Mouse (Mus musculus): ENCODE measurements around the gene Pin1rt1. TPM values are rescaled to one million over a fixed set of nuclear protein-coding genes. Genes with fewer than 3 reads are reported as not detected.

Gene Pin1rt1
- polyA plus RNA-seq, 1 experiment from 2014 or later = not detected

GRCm38 (mm10) chr2:104685418-104685817, 30.8 kb downstream of the Pin1rt1 start:
- Histone ChIP-seq H3K27me3 (no peaks in the 10 kb centered on the region), H3K27ac (no peak overlapping the region), H3K9me3 (no peaks in the 10 kb centered on the region), H3K4me2 (no peak overlapping the region), H3K36me3 (peaks cover 37% of the 10 kb centered on the region), H3K4me3 (no peak overlapping the region), H3K9ac (no peak overlapping the region), H3K4me1 (no peaks in the 10 kb centered on the region)
- 10% methylated on average over 13 of the region's 13 CpGs for WGBS
- ATAC-seq (ENCODE audit: insufficient number of reproducible peaks, insufficient read depth, low FRiP score, low TSS enrichment, low read depth) = no peak; the same call in 1 of the 2 replicates

- Histone ChIP-seq H3K4me2 (no peak overlapping the region), H3K4me3 (no peak overlapping the region), H3K4me1 (no peaks in the 10 kb centered on the region), H3K27me3 (no peaks in the 10 kb centered on the region), H3K9me3 (no peaks in the 10 kb centered on the region), H3K36me3 (peaks cover 39% of the 10 kb centered on the region), H3K9ac (no peak overlapping the region), H3K27ac (no peak overlapping the region)
- no peak for ATAC-seq (ENCODE audit: insufficient number of reproducible peaks, insufficient read depth, low FRiP score, low TSS enrichment, low read depth)
- 90% methylated on average over 4 of the region's 4 CpGs for WGBS
Measured at GRCm38 (mm10) chr2:104684771-104685170, 31.4 kb downstream of the Pin1rt1 start.

GRCm38 (mm10) chr2:104677326-104677725, 38.9 kb downstream of the Pin1rt1 start:
- no peak overlapping the region for H3K4me3 ChIP-seq
- no peaks in the 10 kb centered on the region for H3K9me3 ChIP-seq
- no peak overlapping the region for H3K27ac ChIP-seq
- ATAC-seq (ENCODE audit: insufficient number of reproducible peaks, insufficient read depth, low FRiP score, low TSS enrichment, low read depth) = no peak
- 57% methylated on average over 3 of the region's 3 CpGs for WGBS
- peaks cover 20% of the 10 kb centered on the region for H3K36me3 ChIP-seq
- no peaks in the 10 kb centered on the region for H3K4me1 ChIP-seq
- no peak overlapping the region for H3K4me2 ChIP-seq
- no peak overlapping the region for H3K9ac ChIP-seq
- H3K27me3 ChIP-seq = no peaks in the 10 kb centered on the region

GRCm38 (mm10) chr2:104671724-104672123, 44.5 kb downstream of the Pin1rt1 start:
- H3K27ac ChIP-seq = no peak overlapping the region
- no peak overlapping the region for H3K9ac ChIP-seq
- H3K4me1 ChIP-seq = no peaks in the 10 kb centered on the region
- H3K36me3 ChIP-seq = 0 out of 2 replicates have a peak, but pooled peaks cover 12% of the 10 kb centered on the region
- H3K4me2 ChIP-seq = no peak overlapping the region
- no peaks in the 10 kb centered on the region for H3K9me3 ChIP-seq
- no peaks in the 10 kb centered on the region for H3K27me3 ChIP-seq
- no peak overlapping the region for H3K4me3 ChIP-seq
- ATAC-seq (ENCODE audit: insufficient number of reproducible peaks, insufficient read depth, low FRiP score, low TSS enrichment, low read depth) = no peak

GRCm38 (mm10) chr2:104669122-104669804, 46.9 kb downstream of the Pin1rt1 start:
- no peak overlapping the region for H3K4me2 ChIP-seq
- H3K27ac ChIP-seq = no peak overlapping the region
- ATAC-seq (ENCODE audit: insufficient number of reproducible peaks, insufficient read depth, low FRiP score, low TSS enrichment, low read depth) = no peak
- H3K27me3 ChIP-seq = no peaks in the 10 kb centered on the region
- 86% methylated on average over 6 of the region's 6 CpGs for WGBS
- no peaks in the 10 kb centered on the region for H3K9me3 ChIP-seq
- peaks cover 32% of the 10 kb centered on the region for H3K36me3 ChIP-seq
- H3K9ac ChIP-seq = no peak overlapping the region
- H3K4me3 ChIP-seq = no peak overlapping the region
- H3K4me1 ChIP-seq = no peaks in the 10 kb centered on the region

Other genes starting within 250 kb of the Pin1rt1 start
- gene Hipk3, start 221.9 kb downstream of the Pin1rt1 start, polyA plus RNA-seq (2015; fragmentation: Nextera tagmentation; extraction: Ambion mirVana) = 12.8 and 14.9 TPM in 2 replicates
- 88.2 and 94.8 TPM in 2 replicates for gene Cstf3, start 125.9 kb downstream of the Pin1rt1 start, polyA plus RNA-seq (2015; fragmentation: Nextera tagmentation; extraction: Ambion mirVana)
- gene Tcp11l1, start 4.2 kb downstream of the Pin1rt1 start, polyA plus RNA-seq (2015; fragmentation: Nextera tagmentation; extraction: Ambion mirVana) = 61.5 and 73.3 TPM in 2 replicates
- 4.1 and 5.3 TPM in 2 replicates for gene Depdc7, start 26.5 kb upstream of the Pin1rt1 start, polyA plus RNA-seq (2015; fragmentation: Nextera tagmentation; extraction: Ambion mirVana)
- gene Qser1, start 100.4 kb upstream of the Pin1rt1 start, polyA plus RNA-seq (2015; fragmentation: Nextera tagmentation; extraction: Ambion mirVana) = 13.5 and 14.2 TPM in 2 replicates
- 2.8 and 3.0 TPM in 2 replicates for gene Prrg4, start 133.5 kb upstream of the Pin1rt1 start, polyA plus RNA-seq (2015; fragmentation: Nextera tagmentation; extraction: Ambion mirVana)
- 9.5 and 11.2 TPM in 2 replicates for gene Ccdc73, start 151.4 kb upstream of the Pin1rt1 start, polyA plus RNA-seq (2015; fragmentation: Nextera tagmentation; extraction: Ambion mirVana)